Mouse (Mus musculus) thymus, postnatal 4 days (tissue): ENCODE data around the gene Vars.
A peak's percentile ranks its signal among the peaks of the same experiment; 100 is the strongest.
"Not testable (repeated sequence)": the region's sequence is repeated elsewhere in the genome, so short reads cannot be mapped to it uniquely, and the experiment has no call there.

Source experiments
- DNase-seq: peaks from one replicate; pipeline ENCODE4 v3.0.0; 2021

The Vars gene

DNA sequence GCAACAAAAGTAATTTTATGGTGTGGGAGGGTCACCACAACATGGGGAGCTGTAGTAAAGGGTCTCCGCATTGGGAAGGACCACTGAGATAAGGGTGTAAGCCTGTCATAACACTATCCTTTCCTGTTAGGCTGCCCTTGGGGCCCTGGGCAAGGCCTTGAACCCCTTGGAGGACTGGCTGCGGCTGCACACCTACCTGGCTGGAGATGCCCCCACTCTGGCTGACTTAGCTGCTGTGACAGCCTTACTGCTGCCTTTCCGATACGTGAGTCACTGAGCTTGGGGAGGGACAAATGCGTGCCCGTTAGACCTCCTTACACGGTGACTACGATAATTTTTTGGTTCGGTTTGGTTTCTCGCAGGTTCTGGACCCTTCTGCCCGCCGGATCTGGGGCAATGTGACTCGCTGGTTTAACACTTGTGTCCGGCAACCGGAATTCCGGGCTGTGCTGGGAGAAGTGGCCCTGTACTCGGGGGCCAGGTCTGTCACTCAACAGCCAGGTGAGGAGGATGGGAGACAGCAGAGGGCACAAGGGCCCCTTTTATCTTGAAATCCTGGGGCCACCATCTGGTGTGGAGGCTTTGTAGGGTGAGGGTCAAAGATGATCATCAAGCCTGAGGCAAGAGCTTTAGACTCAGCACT is 3.4 kb downstream of the Vars start:
- no peak for DNase-seq

DNA sequence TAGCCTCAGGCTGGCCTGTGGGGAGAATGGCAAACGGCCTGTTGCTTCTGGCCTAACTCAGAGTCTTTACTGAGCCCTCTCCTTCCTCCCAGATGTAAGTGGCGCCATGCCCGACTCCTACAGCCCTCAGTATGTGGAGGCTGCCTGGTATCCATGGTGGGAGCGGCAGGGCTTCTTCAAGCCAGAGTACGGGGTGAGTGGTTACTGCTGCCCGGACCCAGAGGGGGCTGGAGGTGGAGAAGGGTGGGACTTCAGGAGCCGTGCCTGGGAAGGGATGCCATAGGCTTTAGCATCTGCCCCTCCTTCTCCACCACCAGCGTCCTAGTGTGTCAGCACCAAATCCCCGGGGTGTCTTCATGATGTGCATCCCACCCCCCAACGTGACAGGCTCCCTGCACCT is 4.4 kb downstream of the Vars start:
- DNase-seq: no peak

DNA sequence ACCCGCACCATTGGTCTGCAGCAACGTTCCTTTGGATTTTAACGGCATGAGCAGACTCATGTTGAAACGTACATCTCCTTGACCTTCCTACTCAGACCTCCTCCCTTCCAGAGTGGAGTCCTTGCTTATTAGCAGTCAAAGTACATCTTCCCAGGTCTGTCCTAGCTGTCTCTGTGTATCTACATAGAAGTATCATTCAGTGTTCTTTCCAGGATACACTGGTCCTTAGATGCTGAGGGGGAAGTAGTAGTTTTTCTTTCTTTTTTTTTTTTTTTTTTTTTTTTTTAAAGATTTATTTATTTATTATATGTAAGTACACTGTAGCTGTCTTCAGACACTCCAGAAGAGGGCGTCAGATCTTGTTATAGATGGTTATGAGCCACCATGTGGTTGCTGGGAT is 5.1 kb downstream of the Vars start:
- not testable (repeated sequence) for DNase-seq

- no peak for DNase-seq
Measured at GRCm38 (mm10) chr17:35007387-35007991, 6.7 kb downstream of the Vars start.

- no peak for DNase-seq
Measured at GRCm38 (mm10) chr17:35009586-35009985, 8.8 kb downstream of the Vars start.

DNA sequence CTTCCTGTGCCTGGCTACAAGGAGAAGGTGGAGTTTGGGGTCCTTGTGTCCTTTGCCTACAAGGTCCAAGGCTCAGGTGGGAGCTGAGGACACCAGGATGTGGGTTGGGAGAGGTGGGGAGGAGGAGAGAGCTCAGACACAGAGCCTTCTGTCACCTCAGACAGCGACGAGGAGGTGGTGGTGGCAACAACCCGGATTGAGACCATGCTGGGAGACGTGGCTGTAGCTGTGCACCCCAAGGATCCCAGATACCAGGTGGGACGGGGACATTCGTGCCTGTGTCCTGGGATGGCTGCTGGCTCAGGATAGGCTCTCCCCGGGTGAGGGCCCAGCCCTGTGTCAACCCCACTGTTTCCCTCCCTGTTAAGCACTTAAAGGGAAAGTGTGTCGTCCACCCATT is 10.7 kb downstream of the Vars start:
- DNase-seq: no peak

GRCm38 (mm10) chr17:35012430-35012829 is 11.6 kb downstream of the Vars start:
- no peak for DNase-seq

GRCm38 (mm10) chr17:35013221-35013620 is 12.4 kb downstream of the Vars start:
- DNase-seq: no peak

DNA sequence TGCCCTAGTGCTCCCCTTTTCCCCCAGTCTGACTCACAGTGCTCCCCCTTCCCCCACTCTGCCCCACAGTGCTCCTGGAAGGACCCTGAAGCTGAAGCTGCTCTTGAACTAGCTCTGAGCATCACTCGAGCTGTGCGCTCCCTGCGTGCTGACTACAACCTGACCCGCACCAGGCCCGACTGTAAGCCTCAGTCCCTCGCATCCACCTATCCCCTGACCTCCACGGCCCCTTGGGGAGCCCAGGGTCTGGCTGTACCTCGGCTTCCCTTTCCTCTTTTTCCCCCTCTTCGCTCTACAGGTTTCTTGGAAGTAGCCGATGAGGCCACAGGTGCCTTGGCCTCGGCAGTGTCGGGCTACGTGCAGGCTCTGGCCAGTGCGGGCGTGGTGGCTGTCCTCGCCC is 14.5 kb downstream of the Vars start:
- DNase-seq: no peak

GRCm38 (mm10) chr17:35016376-35016775 is 15.6 kb downstream of the Vars start, which contains the start of gene Vwa7:
Vwa7 (plus strand) TSS chr17:35016579.
- no peak for DNase-seq

DNA sequence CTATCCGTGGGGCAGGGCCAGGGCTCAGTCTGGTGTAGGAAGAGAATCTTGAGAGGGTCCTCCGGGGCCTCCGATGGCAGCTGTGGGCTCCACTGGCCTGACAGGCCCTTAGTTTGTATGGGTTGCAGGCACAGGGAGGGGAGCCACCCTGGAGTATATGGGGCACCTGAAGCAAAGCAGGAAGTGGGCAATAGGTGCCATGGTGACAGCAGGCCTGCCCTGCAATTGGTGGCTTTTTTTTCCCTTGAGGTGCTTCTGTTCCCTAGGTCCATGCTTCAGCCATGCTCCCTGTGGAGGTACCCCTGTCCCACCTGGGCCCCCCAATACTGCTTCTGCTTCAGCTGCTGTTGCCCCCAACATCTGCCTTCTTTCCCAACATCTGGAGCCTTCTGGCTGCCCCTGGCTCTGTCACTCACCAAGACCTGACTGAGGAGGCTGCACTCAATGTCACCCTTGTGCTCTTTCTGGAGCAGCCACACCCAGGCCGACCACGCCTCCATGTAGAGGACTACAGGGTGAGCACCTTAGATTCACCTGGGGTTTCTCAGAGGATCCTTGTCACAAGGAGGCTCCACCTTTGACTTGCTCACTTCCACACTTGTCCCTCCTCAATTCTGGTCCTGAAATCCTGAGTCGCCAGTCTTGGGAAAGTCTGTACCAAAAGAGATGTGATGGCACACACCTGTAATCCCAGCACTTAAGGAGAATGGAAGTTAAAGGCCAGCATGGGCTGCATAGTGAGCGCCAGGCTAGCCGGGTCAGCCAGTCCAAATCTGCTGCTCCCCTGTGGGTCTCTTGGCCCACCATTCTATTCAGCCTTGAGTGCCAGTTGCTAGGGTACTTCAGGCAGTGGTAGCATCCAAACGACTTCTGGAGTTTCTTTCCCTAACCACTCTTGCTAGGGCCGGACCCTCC is 16.3 kb downstream of the Vars start:
- peak; percentile 52 for DNase-seq

DNA sequence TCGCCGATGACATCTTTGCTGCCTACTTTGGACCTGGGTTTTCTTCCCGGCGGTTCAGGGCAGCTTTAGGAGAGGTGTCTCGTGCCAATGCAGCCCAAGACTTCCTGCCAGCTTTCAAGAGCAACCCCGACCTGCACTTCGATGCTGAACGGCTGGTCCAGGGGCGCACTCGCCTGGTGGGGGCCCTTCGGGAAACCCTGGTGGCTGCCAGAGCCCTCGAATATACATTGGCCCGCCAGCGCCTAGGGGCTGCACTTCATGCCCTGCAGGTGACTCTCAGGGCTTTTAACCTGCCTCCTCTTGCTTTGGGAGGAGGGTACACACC is 16.9 kb downstream of the Vars start:
- DNase-seq: no peak

GRCm38 (mm10) chr17:35018171-35018570 is 17.4 kb downstream of the Vars start:
- no peak for DNase-seq

DNA sequence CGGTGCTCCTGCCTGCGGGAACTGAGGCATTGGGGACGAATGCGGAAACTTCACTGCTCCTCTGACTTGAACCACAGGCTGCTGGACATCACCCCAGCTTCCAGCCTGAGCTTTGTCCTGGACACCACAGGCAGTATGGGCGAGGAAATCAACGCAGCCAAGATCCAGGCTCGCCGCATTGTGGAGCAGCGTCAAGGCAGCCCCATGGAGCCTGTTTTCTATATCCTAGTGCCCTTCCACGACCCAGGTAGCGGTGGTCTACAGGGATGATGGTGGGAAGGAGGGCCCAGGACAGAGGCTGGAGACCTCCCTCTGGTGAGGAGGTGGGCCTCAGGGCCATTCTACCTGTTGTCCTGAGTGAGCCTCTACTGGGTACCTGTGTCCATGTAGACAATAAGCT is 19.1 kb downstream of the Vars start:
- no peak for DNase-seq

GRCm38 (mm10) chr17:35020551-35020950 is 19.8 kb downstream of the Vars start:
- DNase-seq: no peak

DNA sequence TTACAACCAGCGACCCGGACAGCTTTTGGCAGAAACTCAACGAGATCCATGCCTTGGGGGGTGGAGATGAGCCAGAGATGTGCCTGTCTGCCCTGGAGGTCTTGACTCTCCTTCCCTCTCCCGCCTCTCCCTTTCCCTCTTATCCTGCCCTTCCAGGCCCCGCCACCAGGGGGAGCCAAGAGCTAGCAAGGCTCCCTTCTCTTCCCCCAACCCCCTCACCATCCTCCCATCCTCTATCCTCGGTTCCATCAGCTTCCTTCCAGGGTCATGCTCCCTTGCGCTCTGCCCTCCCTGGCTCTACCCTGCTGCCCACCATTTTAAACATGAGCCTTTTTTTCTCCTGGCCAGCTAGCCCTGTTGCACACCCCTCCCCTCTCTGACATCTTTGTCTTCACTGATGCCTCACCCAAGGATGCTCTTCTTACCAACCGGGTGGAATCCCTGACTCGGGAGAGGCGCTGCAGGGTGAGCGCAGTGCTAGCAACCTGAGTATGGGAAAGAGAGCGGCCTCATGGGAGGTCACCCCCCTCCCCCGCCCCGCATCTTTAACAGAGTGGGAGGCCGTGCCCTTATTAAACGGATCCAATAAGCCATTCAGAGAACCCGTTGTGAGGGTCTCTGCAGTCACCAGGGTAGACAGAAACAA is 20.5 kb downstream of the Vars start:
- DNase-seq: peak; percentile 97

DNA sequence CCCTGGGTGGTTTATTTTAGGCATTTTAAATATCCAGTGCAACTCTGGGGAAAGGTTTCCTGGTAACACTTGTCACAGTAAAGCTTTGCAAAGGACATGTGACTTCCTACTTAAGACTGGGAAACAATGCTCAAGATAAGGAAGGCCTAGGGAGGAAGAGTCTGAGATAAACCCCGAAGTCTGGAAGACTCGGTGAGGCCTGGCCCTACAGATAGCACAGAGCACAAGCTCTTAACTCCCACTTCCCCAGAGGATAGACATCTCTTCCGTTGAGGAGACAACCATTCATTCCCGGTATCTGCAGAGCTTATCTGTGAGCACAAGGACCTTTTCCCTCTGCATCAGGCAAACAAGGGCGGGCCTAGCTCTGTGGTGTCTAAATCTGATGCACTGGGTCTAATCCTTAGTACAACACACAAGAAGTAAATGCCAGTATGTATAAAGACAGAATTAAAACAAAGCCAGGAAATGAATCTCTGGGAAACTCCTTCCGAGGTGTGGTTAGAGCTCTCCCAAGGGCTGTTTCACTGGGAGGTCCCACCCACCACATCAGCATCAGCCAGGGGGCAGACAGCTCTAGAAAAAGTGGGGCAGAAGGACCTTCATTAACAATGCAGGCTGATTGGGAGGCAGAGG is 21.2 kb downstream of the Vars start:
- DNase-seq: no peak

DNA sequence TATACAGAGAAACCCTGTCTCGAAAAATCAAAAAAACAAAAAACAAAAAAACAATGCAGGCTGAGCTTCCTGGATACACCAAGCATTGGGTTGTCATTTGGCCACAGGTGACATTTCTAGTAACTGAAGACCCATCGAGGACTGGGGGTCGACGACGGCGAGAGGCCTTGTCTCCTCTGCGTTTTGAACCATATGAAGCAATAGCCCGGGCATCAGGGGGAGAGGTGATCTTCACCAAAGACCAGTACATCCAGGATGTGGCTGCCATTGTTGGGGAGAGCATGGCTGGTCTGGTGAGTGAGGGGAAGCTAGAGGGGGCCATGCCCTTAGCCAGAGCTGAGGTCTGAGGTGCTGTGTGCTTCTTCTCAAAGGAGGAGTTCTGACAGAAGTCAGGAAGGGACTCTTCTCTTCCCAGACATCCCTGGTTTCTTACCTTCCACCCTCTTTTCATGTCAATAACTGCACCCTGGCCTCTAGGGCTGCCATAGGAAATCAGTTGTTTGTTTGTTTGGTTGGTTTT is 21.8 kb downstream of the Vars start:
- no peak for DNase-seq

DNA sequence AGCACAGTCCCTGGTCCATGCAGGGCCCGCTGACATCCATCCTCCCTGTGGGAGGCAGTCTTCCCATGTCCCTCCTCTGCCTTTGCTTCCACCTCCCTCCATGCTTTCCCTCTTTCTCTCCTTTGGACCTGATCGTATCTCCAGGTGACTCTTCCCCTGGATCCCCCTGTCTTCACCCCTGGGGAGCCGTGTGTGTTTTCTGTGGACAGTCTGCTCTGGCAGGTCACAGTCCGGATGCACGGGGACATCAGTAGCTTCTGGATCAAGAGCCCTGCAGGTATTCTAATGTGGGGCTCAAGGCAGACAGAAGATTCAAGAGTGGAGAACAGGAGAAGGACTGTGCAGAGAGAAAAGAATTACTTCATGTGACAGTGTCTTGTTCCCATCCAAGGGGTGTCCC is 22.4 kb downstream of the Vars start:
- no peak for DNase-seq

- DNase-seq: no peak
Measured at GRCm38 (mm10) chr17:35023756-35024155, 23.0 kb downstream of the Vars start.

DNA sequence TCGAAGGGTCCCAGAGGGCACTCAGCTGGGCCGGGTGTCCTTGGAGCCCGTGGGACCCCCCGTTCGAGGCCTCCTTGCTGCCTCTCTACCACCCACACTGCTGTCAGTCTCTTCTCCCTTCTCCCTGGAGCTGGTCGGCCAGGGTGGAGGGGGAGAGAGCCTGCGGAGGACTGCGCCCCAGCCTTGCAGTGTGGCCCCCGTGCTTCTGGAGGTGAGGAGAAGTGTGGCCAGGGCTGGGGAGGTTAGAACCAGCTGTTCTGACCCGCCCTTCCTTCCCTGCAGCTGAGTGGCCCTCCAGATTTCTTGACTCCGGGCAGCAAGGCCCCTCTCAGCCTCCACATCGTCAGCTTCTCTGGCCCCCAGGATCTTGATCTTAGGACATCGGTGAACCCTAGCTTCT is 23.5 kb downstream of the Vars start:
- DNase-seq: no peak

- DNase-seq: no peak
Measured at GRCm38 (mm10) chr17:35024691-35025488, 24.1 kb downstream of the Vars start.
